Comparison of ENCODE assay signal across 8 mouse cellular contexts in genomic region chr6:29609111-29610019, GRCm38 (mm10). TPM values are rescaled to one million over a fixed set of nuclear protein-coding genes. Genes with fewer than 3 reads are reported as not detected.
A peak's percentile ranks its signal among the peaks of the same experiment; 100 is the strongest.
DNase-seq lines count a peak whose midpoint lies in the region; ATAC-seq and TF ChIP-seq lines count a peak whose summit lies in the region.

TSS of gene Tnpo3 (minus strand) at chr6:29609887.

- TF ChIP-seq POLR2A in ES-Bruce4 (IDR thresholded peaks at IDR 0.05; ENCODE audit: insufficient read depth, low read length), result peak; percentile 75

- ATAC-seq in cerebellum, adult (ENCODE audit: insufficient number of reproducible peaks, low FRiP score, low TSS enrichment), result peak; percentile 95
- peak; percentile 98 for ATAC-seq in forebrain, embryonic 13.5 days
- ATAC-seq in liver, postnatal 0 days, result peak; percentile 97
- peak; percentile 98 for ATAC-seq in neural tube, embryonic 14.5 days (ENCODE audit: low read depth)

- no peak for TF ChIP-seq EP300 in ES-Bruce4 (IDR thresholded peaks at IDR 0.05; ENCODE audit: insufficient read depth, low read depth, low read length)
- peak; percentile 57; the same call in 1 of the 2 replicates for TF ChIP-seq EP300 in liver, postnatal 0 days (IDR thresholded peaks at IDR 0.05; ENCODE audit: low read depth)

- intact Hi-C loops in heart, postnatal 10 days (cut with DNase I), result no loop called here

- WGBS in forebrain, embryonic 13.5 days, result under 1% methylated on average over 67 of the region's 67 CpGs
- under 1% methylated on average over 67 of the region's 67 CpGs for WGBS in large intestine, adult 2 months
- under 1% methylated on average over 67 of the region's 67 CpGs for WGBS in liver, postnatal 0 days (ENCODE audit: insufficient replicate concordance)
- under 1% methylated on average over 67 of the region's 67 CpGs for WGBS in neural tube, embryonic 14.5 days

- H3K4me3 ChIP-seq in ES-Bruce4 (ENCODE audit: low read depth, low read length), result peak within 1 kb of the TSS; percentile 88
- H3K4me3 ChIP-seq in forebrain, embryonic 13.5 days, result peak within 1 kb of the TSS; percentile 99
- peak within 1 kb of the TSS; percentile 99 for H3K4me3 ChIP-seq in liver, postnatal 0 days (ENCODE audit: low read depth, low read length)
- peak within 1 kb of the TSS; percentile 90 for H3K4me3 ChIP-seq in neural tube, embryonic 14.5 days (ENCODE audit: low read depth, low read length)

- H3K4me1 ChIP-seq in ES-Bruce4 (ENCODE audit: control insufficient read depth, insufficient read depth, low read length), result no peaks in the 10 kb centered on the region
- H3K4me1 ChIP-seq in forebrain, embryonic 13.5 days, result peaks cover 24% of the 10 kb centered on the region
- peaks cover 3% of the 10 kb centered on the region; the same call in 1 of the 2 replicates for H3K4me1 ChIP-seq in liver, postnatal 0 days (ENCODE audit: insufficient read depth)
- H3K4me1 ChIP-seq in neural tube, embryonic 14.5 days (ENCODE audit: control insufficient read depth, insufficient read depth, low read length), result 0 out of 2 replicates have a peak, but pooled peaks cover 5% of the 10 kb centered on the region

- peak; percentile 94 to 96 for DNase-seq in heart, postnatal 10 days
- DNase-seq in large intestine, adult 2 months (ENCODE audit: low read depth, low spot score), result peak; percentile 93
- peak; percentile 94 for DNase-seq in liver, postnatal 0 days
- peak; percentile 93 for DNase-seq in testis, postnatal 10 days (ENCODE audit: low spot score)

- no peak for TF ChIP-seq CTCF in ES-Bruce4 (IDR thresholded peaks at IDR 0.05; ENCODE audit: low read depth, low read length)
- no peak for TF ChIP-seq CTCF in liver, postnatal 0 days (IDR thresholded peaks at IDR 0.05; ENCODE audit: low read depth)

- peak within 1 kb of the TSS; percentile 87 for H3K4me2 ChIP-seq in forebrain, embryonic 13.5 days
- peak within 1 kb of the TSS; percentile 88 for H3K4me2 ChIP-seq in liver, postnatal 0 days (ENCODE audit: low read depth, low read length)
- peak within 1 kb of the TSS; percentile 87 for H3K4me2 ChIP-seq in neural tube, embryonic 14.5 days (ENCODE audit: low read depth, low read length)

- H3K27ac ChIP-seq in ES-Bruce4 (ENCODE audit: insufficient read depth, low read length), result peak within 1 kb of the TSS; percentile 78
- peak within 1 kb of the TSS; percentile 80 for H3K27ac ChIP-seq in forebrain, embryonic 13.5 days
- peak within 1 kb of the TSS; percentile 97 for H3K27ac ChIP-seq in liver, postnatal 0 days (ENCODE audit: low read depth)
- peak within 1 kb of the TSS; percentile 62 for H3K27ac ChIP-seq in neural tube, embryonic 14.5 days (ENCODE audit: low read depth, low read length)

- H3K36me3 ChIP-seq in ES-Bruce4 (ENCODE audit: control insufficient read depth, insufficient read depth, low read length, poor library complexity, severe bottlenecking), result no peaks in the 10 kb centered on the region; the same call in 1 of the 2 replicates
- no peaks in the 10 kb centered on the region for H3K36me3 ChIP-seq in forebrain, embryonic 13.5 days (ENCODE audit: poor library complexity, severe bottlenecking)
- H3K36me3 ChIP-seq in liver, postnatal 0 days (replicated peaks; ENCODE audit: insufficient read depth, low read length), result no peaks in the 10 kb centered on the region
- no peaks in the 10 kb centered on the region for H3K36me3 ChIP-seq in neural tube, embryonic 14.5 days (ENCODE audit: control insufficient read depth, insufficient read depth, low read length)

- no peaks in the 10 kb centered on the region for H3K9me3 ChIP-seq in ES-Bruce4 (replicated peaks; ENCODE audit: control insufficient read depth, insufficient read depth, low read length, poor library complexity, severe bottlenecking)
- H3K9me3 ChIP-seq in forebrain, embryonic 13.5 days (replicated peaks), result no peaks in the 10 kb centered on the region
- H3K9me3 ChIP-seq in liver, postnatal 0 days (ENCODE audit: low read length), result no peaks in the 10 kb centered on the region
- H3K9me3 ChIP-seq in neural tube, embryonic 14.5 days (ENCODE audit: control insufficient read depth, low read length), result no peaks in the 10 kb centered on the region

- H3K9ac ChIP-seq in ES-Bruce4 (ENCODE audit: low read depth, poor library complexity, severe bottlenecking), result peak within 1 kb of the TSS; percentile 79
- H3K9ac ChIP-seq in forebrain, embryonic 13.5 days, result peak within 1 kb of the TSS; percentile 98
- H3K9ac ChIP-seq in liver, postnatal 0 days (replicated peaks), result peak within 1 kb of the TSS; percentile 99
- peak within 1 kb of the TSS; percentile 85 for H3K9ac ChIP-seq in neural tube, embryonic 14.5 days (replicated peaks; ENCODE audit: low read depth, low read length)

- no peaks in the 10 kb centered on the region for H3K27me3 ChIP-seq in ES-Bruce4 (ENCODE audit: control insufficient read depth, insufficient read depth, low read length, poor library complexity, severe bottlenecking)
- H3K27me3 ChIP-seq in forebrain, embryonic 13.5 days, result peaks cover 9% of the 10 kb centered on the region
- H3K27me3 ChIP-seq in liver, postnatal 0 days (ENCODE audit: insufficient read depth, low read length), result no peaks in the 10 kb centered on the region
- no peaks in the 10 kb centered on the region for H3K27me3 ChIP-seq in neural tube, embryonic 14.5 days (ENCODE audit: control insufficient read depth, insufficient read depth, low read length)

RNA-seq across cellular contexts. Expression of gene Tnpo3, which starts in this region (rescaled TPM):
- polyA plus RNA-seq in ES-Bruce4 (2011; ENCODE audit: insufficient read depth, insufficient read length, low read depth, missing spikeins), result 127 and 130 TPM in 2 replicates
- 102 and 110 TPM in 2 replicates for polyA plus RNA-seq in forebrain, embryonic 13.5 days (2015; fragmentation: Nextera tagmentation; extraction: Ambion mirVana)
- 10 to 100 TPM; 42.5 to 48.5 TPM for total RNA-seq in heart, postnatal 10 days (2021)
- polyA plus RNA-seq in large intestine, adult 2 months (2012; rRNA removed), result 30.7 and 36.4 TPM in 2 replicates
- 18.2 and 20.4 TPM in 2 replicates for polyA plus RNA-seq in liver, postnatal 0 days (2015; fragmentation: Nextera tagmentation; extraction: Ambion mirVana)
- 83.1 and 104 TPM in 2 replicates for polyA plus RNA-seq in neural tube, embryonic 14.5 days (2014; fragmentation: Nextera tagmentation; extraction: Ambion mirVana)

Comparison
In these comparisons a context has a peak if more than half of its experiments do, and no peak if none do; other contexts are left out.
1. Peak in every context shown above with its lines: DNase-seq, ATAC-seq, H3K4me3 ChIP-seq and H3K27ac ChIP-seq.